Mouse (Mus musculus): ENCODE data around the gene Cenpp.

GRCm38 (mm10) chr13:49470319-49470718 lies 182.3 kb downstream of the Cenpp start:
- TF ChIP-seq CTCF (IDR thresholded peaks at IDR 0.05; ENCODE audit: low read depth) (no peak), EP300 (IDR thresholded peaks at IDR 0.05; ENCODE audit: low read depth) (no peak)
